ENCODE assay signal across 24 mouse cellular contexts in genomic region chr6:115943498-115944427, GRCm38 (mm10). TPM values are rescaled to one million over a fixed set of nuclear protein-coding genes. Genes with fewer than 3 reads are reported as not detected.
A peak's percentile ranks its signal among the peaks of the same experiment; 100 is the strongest.
DNase-seq lines count a peak whose midpoint lies in the region; ATAC-seq lines count a peak whose summit lies in the region.
"Had no signal": no experiment of that assay in that cellular context is flagged by ENCODE, and none has a peak within 500 bp of the region (broad histone marks: within the 10 kb centered on the region; RNA-seq: fewer than 3 reads in every experiment).

No protein-coding gene starts in this region.

- no peaks in the 10 kb centered on the region for H3K9me3 ChIP-seq in heart, embryonic 11.5 days (replicated peaks; ENCODE audit: control insufficient read depth, low read length)
- no peaks in the 10 kb centered on the region for H3K9me3 ChIP-seq in limb, embryonic 10.5 days (replicated peaks)
- H3K9me3 ChIP-seq: embryonic facial prominence, embryonic 13.5 days; G1E; hindbrain, embryonic 12.5 days; limb, embryonic 15.5 days; midbrain, embryonic 13.5 days had no signal

- H3K27me3 ChIP-seq in heart, embryonic 11.5 days (ENCODE audit: control insufficient read depth, insufficient read depth, low read length), result no peaks in the 10 kb centered on the region
- H3K27me3 ChIP-seq in limb, embryonic 10.5 days (ENCODE audit: low read depth, poor library complexity, severe bottlenecking), result peaks cover 4% of the 10 kb centered on the region; the same call in 1 of the 2 replicates
- H3K27me3 ChIP-seq: embryonic facial prominence, embryonic 13.5 days; hindbrain, embryonic 12.5 days; limb, embryonic 15.5 days; midbrain, embryonic 13.5 days had no signal

- H3K9ac ChIP-seq in heart, embryonic 11.5 days (ENCODE audit: low read depth, low read length), result no peak overlapping the region
- H3K9ac ChIP-seq: embryonic facial prominence, embryonic 13.5 days; hindbrain, embryonic 12.5 days; limb, embryonic 15.5 days; midbrain, embryonic 13.5 days had no signal

- WGBS in heart, embryonic 11.5 days (ENCODE audit: insufficient replicate concordance), result 37% methylated on average over 9 of the region's 9 CpGs
- 79% methylated on average over 9 of the region's 9 CpGs for WGBS in limb, embryonic 10.5 days

- H3K4me3 ChIP-seq in heart, embryonic 11.5 days (ENCODE audit: low read depth, low read length), result no peak overlapping the region
- no peak overlapping the region for H3K4me3 ChIP-seq in limb, embryonic 10.5 days
- H3K4me3 ChIP-seq: embryonic facial prominence, embryonic 13.5 days; heart, adult 2 months; hindbrain, embryonic 12.5 days; limb, embryonic 15.5 days; midbrain, embryonic 13.5 days had no signal

- no peak for ATAC-seq in heart, embryonic 11.5 days (replicated peaks; ENCODE audit: insufficient number of reproducible peaks, low FRiP score, low TSS enrichment)
- ATAC-seq in erythroblast, adult 5-6 weeks (replicated peaks; ENCODE audit: low FRiP score, poor library complexity, severe bottlenecking), result no peak
- ATAC-seq: forebrain, embryonic 14.5 days; midbrain, embryonic 13.5 days had no signal

- no peak overlapping the region for H3K4me2 ChIP-seq in heart, embryonic 11.5 days
- H3K4me2 ChIP-seq: embryonic facial prominence, embryonic 13.5 days; hindbrain, embryonic 12.5 days; limb, embryonic 15.5 days; midbrain, embryonic 13.5 days had no signal

- H3K36me3 ChIP-seq in heart, embryonic 11.5 days (ENCODE audit: control insufficient read depth, insufficient read depth, low read length), result no peaks in the 10 kb centered on the region
- H3K36me3 ChIP-seq in limb, embryonic 10.5 days, result no peaks in the 10 kb centered on the region
- H3K36me3 ChIP-seq: embryonic facial prominence, embryonic 13.5 days; G1E; hindbrain, embryonic 12.5 days; limb, embryonic 15.5 days; midbrain, embryonic 13.5 days had no signal

- peak; percentile 96 for DNase-seq in heart, adult 11 months
- DNase-seq in ovary, adult 18-20 months (ENCODE audit: low spot score), result peak; percentile 59
- DNase-seq in ovary, postnatal 10 days (ENCODE audit: low spot score), result no peak
- peak; percentile 37 for DNase-seq in fibroblast of lung, adult 2 months (ENCODE audit: low read depth)
- no peak for DNase-seq in limb, embryonic 10.5 days (ENCODE audit: low spot score)
- no peak for DNase-seq in spleen, adult 12 weeks (ENCODE audit: low spot score)
- DNase-seq: cerebellum, adult 11-12 months; lung, postnatal 10 days; right cerebral cortex, postnatal 25 days had no signal

- no peak overlapping the region for H3K27ac ChIP-seq in heart, embryonic 11.5 days (ENCODE audit: low read depth, low read length)
- no peak overlapping the region for H3K27ac ChIP-seq in limb, embryonic 10.5 days
- H3K27ac ChIP-seq: embryonic facial prominence, embryonic 13.5 days; heart, adult 2 months; hindbrain, embryonic 12.5 days; kidney, postnatal 0 days; limb, embryonic 15.5 days; midbrain, embryonic 13.5 days had no signal

- peaks cover 41% of the 10 kb centered on the region for H3K4me1 ChIP-seq in heart, embryonic 11.5 days (ENCODE audit: control insufficient read depth, insufficient read depth, low read length)
- peaks cover 17% of the 10 kb centered on the region for H3K4me1 ChIP-seq in limb, embryonic 10.5 days

RNA-seq across cellular contexts. Expression of gene H1foo, which starts 1.0 kb away (rescaled TPM):
- polyA plus RNA-seq in heart, embryonic 11.5 days (2014; fragmentation: Nextera tagmentation; extraction: Ambion mirVana), result not detected in 2 replicates
- total RNA-seq in erythroblast, adult 5-6 weeks (2015; ENCODE audit: low replicate concordance), result not detected in 2 replicates
- total RNA-seq in erythroblast, adult 5-6 weeks (2017; ENCODE audit: low replicate concordance), result not detected in 2 replicates
- polyA plus RNA-seq in limb, embryonic 10.5 days (2016; fragmentation: Nextera tagmentation; extraction: Ambion mirVana), result not detected in 2 replicates
- total RNA-seq: adrenal gland, postnatal 4 days; common myeloid progenitor, adult 5-6 weeks; G1E; heart, adult 2 months; layer of hippocampus, adult 8-10 months had no signal
- polyA plus RNA-seq: embryonic facial prominence, embryonic 13.5 days; forebrain, embryonic 14.5 days; G1E; heart, adult 2 months; hindbrain, embryonic 12.5 days; intestine, embryonic 14.5 days; kidney, postnatal 0 days; limb, embryonic 15.5 days; midbrain, embryonic 13.5 days; testis, adult 2 months had no signal

RNA-seq across cellular contexts. Expression of gene Rho, which starts 12.2 kb away (rescaled TPM):
- polyA plus RNA-seq in heart, embryonic 11.5 days (2014; fragmentation: Nextera tagmentation; extraction: Ambion mirVana), result 0.04 and 0.16 TPM in 2 replicates
- total RNA-seq in erythroblast, adult 5-6 weeks (2015; ENCODE audit: low replicate concordance), result not detected in 2 replicates
- total RNA-seq in erythroblast, adult 5-6 weeks (2017; ENCODE audit: low replicate concordance), result 0.09 TPM in 1 of 2 replicates, not detected in the other
- 0.24 and 0.31 TPM in 2 replicates for polyA plus RNA-seq in limb, embryonic 10.5 days (2016; fragmentation: Nextera tagmentation; extraction: Ambion mirVana)
- total RNA-seq: common myeloid progenitor, adult 5-6 weeks had no signal
- polyA plus RNA-seq: G1E; intestine, embryonic 14.5 days; kidney, postnatal 0 days had no signal

RNA-seq across cellular contexts. Expression of gene Plxnd1, which starts 51.0 kb away (rescaled TPM):
- polyA plus RNA-seq in heart, embryonic 11.5 days (2014; fragmentation: Nextera tagmentation; extraction: Ambion mirVana), result 56.1 and 60.0 TPM in 2 replicates
- 10.0 and 55.1 TPM in 2 replicates for total RNA-seq in erythroblast, adult 5-6 weeks (2015; ENCODE audit: low replicate concordance)
- total RNA-seq in erythroblast, adult 5-6 weeks (2017; ENCODE audit: low replicate concordance), result 11.8 and 18.1 TPM in 2 replicates
- polyA plus RNA-seq in limb, embryonic 10.5 days (2016; fragmentation: Nextera tagmentation; extraction: Ambion mirVana), result 27.9 and 30.9 TPM in 2 replicates

Comparison
In these comparisons a context has a peak if more than half of its experiments do, and no peak if none do; other contexts are left out.
1. DNase-seq: peak in heart, adult 11 months (single experiment), ovary, adult 18-20 months (single experiment) and fibroblast of lung, adult 2 months (single experiment); none in ovary, postnatal 10 days (single experiment), limb, embryonic 10.5 days (single experiment) and spleen, adult 12 weeks (single experiment).